Mouse (Mus musculus): ENCODE measurements around the gene Acbd6.

The Acbd6 gene

DNA sequence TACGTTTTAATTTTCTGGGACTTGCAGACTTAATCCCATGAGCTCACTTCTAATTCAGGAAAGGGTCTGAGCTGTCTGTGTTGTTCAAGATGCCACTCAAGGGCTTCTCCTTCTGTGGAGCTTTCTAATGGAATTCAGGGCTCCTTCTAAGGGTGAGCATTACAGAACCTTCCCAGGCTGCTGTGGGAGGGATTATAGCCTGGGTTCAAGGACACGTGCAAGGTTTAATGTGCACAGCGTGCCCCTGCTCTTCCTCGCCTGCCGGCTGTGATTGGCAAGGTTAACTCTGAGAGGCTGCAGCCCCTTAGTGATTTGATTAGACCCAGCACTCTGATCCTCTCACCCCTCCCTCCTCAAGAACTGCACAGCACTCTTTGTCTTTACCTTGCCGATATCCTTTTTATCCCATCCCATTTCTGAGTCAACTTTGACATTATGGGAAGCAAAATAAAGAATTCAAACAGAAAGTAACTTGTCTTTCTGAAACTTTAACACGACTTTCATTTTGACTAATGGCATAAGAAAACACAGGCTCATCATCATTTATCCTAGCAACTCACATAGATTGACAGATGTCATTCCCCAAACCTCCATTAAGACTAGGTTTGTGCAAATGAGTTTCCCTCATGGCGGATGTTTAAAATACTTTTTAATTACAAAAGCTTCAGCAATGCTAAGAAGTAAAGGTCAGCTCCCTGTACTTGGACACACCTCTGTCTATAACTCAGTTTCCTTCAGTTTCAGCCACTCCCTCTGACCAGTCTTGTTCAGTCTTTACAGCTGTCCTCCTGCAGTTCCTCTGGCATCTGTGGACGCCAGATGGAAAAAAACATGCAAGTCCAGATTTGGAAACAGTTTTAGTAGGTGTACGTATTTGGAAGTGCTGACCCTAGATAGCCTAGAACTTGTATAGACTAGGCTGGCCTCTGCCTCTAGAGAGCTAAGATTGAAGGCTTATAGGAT, 88.7 kb downstream of the Acbd6 start:
- no peak for DNase-seq (ENCODE audit: low read depth, low spot score)

DNA sequence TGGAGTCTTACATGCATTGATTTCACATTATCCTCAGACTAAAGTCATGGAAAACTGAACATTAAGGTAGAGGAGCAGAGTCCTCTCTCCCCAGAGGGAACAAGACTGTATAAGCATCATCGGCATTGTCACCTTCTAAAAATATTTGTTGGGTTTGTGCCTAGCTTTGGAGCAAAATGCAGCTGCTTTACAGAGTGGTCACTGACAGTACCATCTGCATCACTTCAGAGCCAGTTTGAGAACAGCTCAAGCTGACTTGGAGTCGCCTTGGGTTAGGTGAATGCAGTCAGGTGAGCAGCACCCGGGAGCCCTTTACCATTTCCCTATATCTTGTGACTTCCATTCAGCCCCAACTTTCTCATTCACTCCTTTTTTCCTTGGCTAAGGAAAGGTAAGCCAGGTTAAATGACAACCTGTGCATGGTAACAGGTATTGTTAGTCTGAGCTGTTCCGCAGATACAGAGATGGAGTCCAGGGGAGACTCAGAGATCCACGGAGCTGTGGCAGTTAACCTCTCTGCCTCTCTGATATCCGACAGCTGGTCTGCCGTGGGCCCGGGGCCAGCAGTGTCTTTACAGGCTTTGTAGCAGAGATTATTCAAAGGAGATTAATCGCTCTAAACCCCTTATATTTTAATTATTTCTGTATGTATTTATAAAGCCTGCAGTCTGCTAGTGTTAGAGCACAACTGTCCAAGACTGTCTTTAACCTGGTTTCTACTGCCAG, 92.4 kb downstream of the Acbd6 start:
- DNase-seq (ENCODE audit: low read depth, low spot score), result no peak

- DNase-seq (ENCODE audit: low read depth, low spot score), result no peak
Measured at GRCm38 (mm10) chr1:155654961-155655360, 97.0 kb downstream of the Acbd6 start.

DNA sequence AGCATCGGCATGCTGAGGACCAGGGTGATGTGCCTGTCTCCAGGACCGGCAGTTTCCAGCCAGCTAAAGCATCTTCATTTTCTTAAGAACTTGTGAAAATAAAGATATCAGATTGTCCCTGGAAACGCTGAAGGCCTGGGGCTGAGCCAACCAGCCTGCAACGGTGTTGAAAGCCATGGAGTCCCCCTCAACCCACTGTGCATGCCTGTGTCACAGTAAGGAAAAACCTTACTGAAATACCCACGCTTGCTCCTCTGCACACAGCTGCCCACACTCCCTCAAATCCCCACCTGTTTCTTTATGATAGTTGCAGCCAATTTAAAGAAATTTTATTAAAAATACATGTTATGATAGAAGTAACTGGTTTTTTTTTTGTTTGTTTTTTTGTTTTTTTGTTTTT, 98.4 kb downstream of the Acbd6 start:
- no peak for DNase-seq (ENCODE audit: low read depth, low spot score)

GRCm38 (mm10) chr1:155663994-155664393, 106.1 kb downstream of the Acbd6 start:
- no peak for DNase-seq (ENCODE audit: low read depth, low spot score)

GRCm38 (mm10) chr1:155675570-155675969, 117.7 kb downstream of the Acbd6 start:
- no peak for DNase-seq (ENCODE audit: low read depth, low spot score)

DNA sequence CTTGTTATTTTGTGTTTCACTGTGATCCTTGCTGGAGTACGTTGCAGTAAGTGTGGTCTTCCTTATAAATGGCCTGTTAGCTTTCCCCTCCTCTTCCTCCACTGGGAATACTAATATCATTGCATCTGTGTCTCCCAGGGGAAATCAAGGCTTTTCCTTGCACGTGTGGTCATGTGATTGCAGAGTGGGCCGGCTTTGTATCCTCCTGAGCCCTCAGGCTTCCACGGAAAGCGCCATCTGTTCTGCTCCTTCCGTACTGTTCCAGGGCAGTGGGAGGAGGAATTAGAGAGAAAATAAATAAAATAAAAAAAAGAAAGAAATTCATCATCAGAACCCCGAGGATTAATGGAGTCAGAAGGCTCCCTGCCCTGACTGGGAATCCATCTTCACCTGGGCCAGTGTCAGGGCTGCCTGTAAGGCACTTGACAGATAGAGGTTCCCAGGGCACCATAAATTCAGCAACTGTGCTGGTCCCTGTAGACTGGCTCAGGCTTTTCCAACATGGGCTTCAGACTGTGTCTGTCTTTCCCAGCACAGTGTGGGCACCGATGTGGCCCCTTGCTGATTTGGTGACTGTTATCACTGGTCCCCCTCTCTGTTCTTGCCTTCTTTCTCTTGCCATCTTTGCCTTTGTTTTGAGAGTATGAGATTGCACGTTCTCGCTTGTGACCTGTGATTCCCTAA, 123.3 kb downstream of the Acbd6 start:
- DNase-seq (ENCODE audit: low read depth, low spot score), result no peak

DNA sequence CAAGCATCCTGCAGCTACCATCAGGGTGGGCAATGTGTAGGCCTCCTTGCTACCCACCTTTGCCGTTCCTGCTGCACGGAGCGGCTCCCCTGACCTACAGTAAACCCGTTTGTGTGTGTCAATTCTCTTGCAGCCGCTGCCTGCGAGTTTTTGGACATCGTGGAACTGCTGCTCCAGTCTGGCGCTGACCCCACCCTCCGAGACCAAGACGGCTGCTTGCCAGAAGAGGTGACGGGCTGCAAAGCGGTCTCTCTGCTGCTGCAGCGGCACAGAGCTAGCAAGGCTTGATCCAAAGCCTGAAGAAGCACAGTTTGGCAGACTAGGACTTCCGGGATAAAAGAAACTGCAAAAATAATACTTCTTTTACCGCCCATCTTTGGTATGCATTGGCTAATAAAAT, 128.9 kb downstream of the Acbd6 start:
- no peak for DNase-seq (ENCODE audit: low read depth, low spot score)

GRCm38 (mm10) chr1:155689141-155689540, 131.2 kb downstream of the Acbd6 start:
- no peak for DNase-seq (ENCODE audit: low read depth, low spot score)

DNA sequence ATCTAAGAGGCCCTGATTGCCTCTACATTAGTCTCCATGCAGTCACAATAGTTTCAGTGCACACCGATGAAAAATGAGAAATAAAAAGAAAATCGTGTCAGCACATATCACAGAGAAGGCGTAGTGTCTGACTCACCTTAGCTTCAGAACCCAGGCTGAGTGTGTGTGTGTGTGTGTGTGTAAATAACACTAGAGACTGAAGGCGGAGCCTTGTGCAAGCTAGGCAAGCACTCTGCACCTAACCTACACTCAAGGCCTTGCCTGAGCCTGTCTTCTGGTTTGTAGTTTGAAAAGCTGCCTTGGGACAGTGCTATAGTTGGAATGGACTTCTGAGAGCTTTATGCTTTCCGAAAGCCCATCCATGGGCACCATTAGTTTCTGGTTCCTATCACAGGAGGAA, 131.6 kb downstream of the Acbd6 start:
- no peak for DNase-seq (ENCODE audit: low read depth, low spot score)

GRCm38 (mm10) chr1:155692230-155692629, 134.3 kb downstream of the Acbd6 start:
- no peak for DNase-seq (ENCODE audit: low read depth, low spot score)

- no peak for DNase-seq (ENCODE audit: low read depth, low spot score)
Measured at GRCm38 (mm10) chr1:155693026-155693425, 135.1 kb downstream of the Acbd6 start.

DNA sequence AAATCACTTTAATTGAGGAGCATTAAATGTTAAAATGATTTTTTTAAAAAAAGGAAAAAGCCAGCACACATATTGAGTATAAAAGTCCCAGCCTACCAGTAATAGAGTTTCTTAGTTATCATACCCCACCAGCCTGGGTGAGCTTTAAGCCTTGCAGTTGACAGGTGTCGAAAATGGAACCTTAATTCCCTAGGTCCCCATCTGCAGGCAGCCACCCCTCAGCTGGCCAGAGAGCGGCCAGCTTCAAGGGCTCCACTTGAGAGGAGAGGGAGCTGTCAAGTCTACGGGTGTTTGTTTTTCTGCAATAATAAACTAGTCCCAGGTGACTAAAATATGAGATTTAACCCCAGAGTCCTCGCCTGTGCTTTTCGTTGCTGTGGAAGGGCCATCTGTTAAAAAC, 135.5 kb downstream of the Acbd6 start:
- DNase-seq (ENCODE audit: low read depth, low spot score), result no peak

DNA sequence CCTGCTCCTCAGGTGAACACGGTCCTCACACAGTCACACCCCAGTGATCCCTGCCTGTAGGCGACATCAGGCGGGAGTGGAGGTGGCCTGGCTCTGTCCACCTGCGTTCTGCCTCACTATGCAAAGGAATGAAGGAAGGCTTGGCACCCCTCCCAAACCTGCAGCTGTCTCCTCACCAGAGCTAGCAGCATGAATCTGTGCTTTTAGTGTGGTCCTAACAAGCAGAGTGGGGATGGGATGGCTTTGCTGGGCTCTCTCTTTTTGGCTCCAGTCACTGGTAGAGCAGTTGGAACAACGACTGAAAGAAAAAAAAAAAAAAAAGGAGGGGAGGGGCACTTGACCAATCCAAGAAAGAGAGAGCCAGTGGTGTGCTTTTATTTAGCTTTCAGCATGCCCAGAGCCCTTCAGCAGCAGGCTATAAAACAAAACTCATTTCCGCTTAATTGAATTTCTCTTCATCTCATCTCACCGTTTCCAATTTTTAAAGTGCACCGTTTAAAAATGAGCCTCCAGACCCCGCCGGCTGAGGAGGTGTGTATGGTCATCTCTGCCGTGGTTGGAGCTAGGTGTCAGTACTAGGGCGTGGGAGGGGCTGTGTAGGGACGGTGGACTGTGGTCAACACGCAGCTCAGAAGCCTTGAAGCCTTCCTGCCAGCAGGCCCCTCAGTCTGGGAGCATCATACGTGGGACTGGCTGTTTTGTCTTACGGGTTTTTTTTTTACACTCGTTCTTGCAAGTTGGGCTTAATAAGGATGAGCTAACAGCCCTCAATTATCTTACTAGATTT, 140.6 kb downstream of the Acbd6 start:
- DNase-seq (ENCODE audit: low read depth, low spot score), result no peak

- DNase-seq (ENCODE audit: low read depth, low spot score), result no peak
Measured at GRCm38 (mm10) chr1:155700886-155701285, 143.0 kb downstream of the Acbd6 start.

DNA sequence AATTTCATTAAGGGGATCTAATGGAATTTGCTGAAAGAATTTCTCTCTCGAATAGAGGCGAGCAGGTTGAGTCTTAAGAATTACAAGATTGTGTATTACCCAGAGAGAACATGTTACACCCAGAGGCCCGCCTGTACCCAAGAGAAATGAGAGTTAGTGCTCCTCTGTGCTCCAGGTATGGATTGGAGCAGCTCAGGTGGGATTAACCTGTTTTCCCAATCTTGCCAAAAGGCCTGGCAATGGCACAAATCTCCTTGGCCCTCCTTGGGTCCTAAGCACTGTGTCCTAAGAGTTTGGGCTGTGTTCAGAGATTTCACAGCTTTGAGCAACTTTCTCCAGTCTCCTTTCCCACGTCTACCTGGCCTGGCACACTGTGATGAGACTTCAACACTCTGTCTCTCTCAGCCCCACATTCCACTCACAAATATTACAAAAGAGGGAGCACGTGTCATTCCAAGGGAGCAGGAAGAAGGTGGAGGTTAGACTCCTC, 145.3 kb downstream of the Acbd6 start:
- no peak for DNase-seq (ENCODE audit: low read depth, low spot score)

DNA sequence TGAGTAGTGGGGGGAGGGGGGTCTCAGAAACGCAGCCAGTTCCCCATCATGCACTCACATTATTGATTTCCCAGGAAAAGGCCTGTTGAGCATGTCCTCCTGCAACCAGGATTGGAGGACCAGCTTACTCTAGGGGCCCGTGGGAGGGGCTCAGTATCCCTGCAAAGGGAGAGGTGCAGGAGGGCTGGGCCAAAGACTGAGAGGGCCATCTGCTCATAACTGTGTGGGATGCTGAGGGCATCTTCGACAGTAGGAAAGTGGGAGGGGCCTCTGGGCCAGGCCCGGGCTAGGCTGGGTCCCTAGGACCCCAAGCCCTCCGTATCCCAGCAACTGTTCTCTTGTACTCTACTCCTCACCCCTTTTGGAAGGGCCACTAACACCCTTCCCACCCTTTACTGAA, 146.3 kb downstream of the Acbd6 start:
- DNase-seq (ENCODE audit: low read depth, low spot score), result no peak

GRCm38 (mm10) chr1:155713306-155713705, 155.4 kb downstream of the Acbd6 start:
- DNase-seq (ENCODE audit: low read depth, low spot score), result no peak

DNA sequence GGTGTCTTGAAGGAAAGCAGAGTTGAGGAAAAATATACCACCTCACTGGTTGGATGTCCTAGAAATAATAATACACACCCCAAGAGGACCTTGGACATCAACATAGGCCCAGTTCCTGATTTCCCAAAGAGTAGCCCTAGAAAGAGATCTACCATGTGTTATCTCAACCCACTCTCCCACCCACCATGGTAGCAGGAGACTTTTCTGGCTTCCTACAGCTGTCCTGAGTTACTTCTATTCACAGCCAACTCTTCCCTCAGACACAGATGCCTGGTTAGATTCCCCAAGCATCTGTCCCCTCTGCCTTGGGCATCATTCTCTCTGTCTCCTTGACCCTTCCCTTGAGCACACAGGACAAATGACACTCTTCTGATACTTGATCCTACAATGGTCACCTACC, 157.4 kb downstream of the Acbd6 start:
- DNase-seq (ENCODE audit: low read depth, low spot score), result no peak

- DNase-seq (ENCODE audit: low read depth, low spot score), result no peak
Measured at GRCm38 (mm10) chr1:155717301-155717700, 159.4 kb downstream of the Acbd6 start.

DNA sequence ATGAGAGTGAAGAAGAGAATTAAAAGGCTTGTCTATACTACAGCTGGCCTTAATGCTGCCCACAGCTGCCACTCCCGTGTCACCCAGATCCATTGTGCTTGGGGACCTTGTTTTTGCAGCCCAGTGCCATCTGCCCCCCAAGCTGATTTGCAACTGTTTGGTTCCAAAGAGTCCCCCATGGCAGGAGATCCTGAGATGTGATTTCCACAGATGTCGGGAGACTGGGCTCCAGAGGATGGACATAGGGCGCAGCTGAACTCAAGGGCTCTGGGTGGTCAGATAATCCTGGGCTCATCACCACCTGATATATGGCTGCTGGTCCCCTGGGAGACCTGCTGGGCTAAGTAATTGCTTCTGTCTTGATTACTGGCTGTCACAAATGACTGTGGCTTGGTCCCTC, 160.9 kb downstream of the Acbd6 start:
- no peak for DNase-seq (ENCODE audit: low read depth, low spot score)
